Mouse (Mus musculus) forebrain, embryonic 13.5 days (tissue): ENCODE measurements around the gene Olfr1490. TPM values are rescaled to one million over a fixed set of nuclear protein-coding genes. Genes with fewer than 3 reads are reported as not detected.
"Not testable (repeated sequence)": the region's sequence is repeated elsewhere in the genome, so short reads cannot be mapped to it uniquely, and the experiment has no call there.

Experiments
- ATAC-seq: fragments of 200-750 bp; cut with Nextera tagmentation; 2 replicates; pipeline ENCODE4 v1.8.0; 2017
- H3K27ac ChIP-seq: fragments of 300-500 bp; sonication (generic); 2 replicates; pipeline ENCODE4 v1.5.1; 2015; ENCODE audit warnings: inconsistent platforms, mild to moderate bottlenecking, moderate library complexity
- H3K27me3 ChIP-seq: fragments of 300-500 bp; sonication (generic); 2 replicates; pipeline ENCODE4 v1.6.1; 2015; ENCODE audit warnings: mild to moderate bottlenecking, inconsistent platforms
- H3K36me3 ChIP-seq: fragments of 300-500 bp; sonication (generic); 2 replicates; pipeline ENCODE4 v1.6.1; 2015; ENCODE audit warnings: mild to moderate bottlenecking, inconsistent platforms; ENCODE audit not compliant: poor library complexity, severe bottlenecking
- H3K4me1 ChIP-seq: fragments of 300-500 bp; sonication (generic); 2 replicates; pipeline ENCODE4 v1.6.1; 2015; ENCODE audit warnings: inconsistent platforms
- H3K4me2 ChIP-seq: fragments of 300-500 bp; sonication (generic); 2 replicates; pipeline ENCODE4 v1.6.1; 2015; ENCODE audit warnings: inconsistent platforms, mild to moderate bottlenecking, moderate library complexity
- H3K4me3 ChIP-seq: fragments of 300-500 bp; sonication (generic); 2 replicates; pipeline ENCODE4 v1.5.1; 2015; ENCODE audit warnings: mild to moderate bottlenecking, inconsistent platforms
- H3K9ac ChIP-seq: fragments of 300-500 bp; sonication (generic); 2 replicates; pipeline ENCODE4 v1.6.1; 2015; ENCODE audit warnings: mild to moderate bottlenecking, inconsistent platforms
- H3K9me3 ChIP-seq: fragments of 300-500 bp; sonication (generic); replicated peaks from 2 replicates; pipeline ENCODE4 v1.6.1; 2016; ENCODE audit warnings: inconsistent platforms
- WGBS: fragments of 180-500 bp; shearing (Covaris S2); methylation state at CpG from one replicate; pipeline ENCODE4 v1.1.7; 2015; 5-methylcytosine and 5-hydroxymethylcytosine counted together
- microRNA-seq: library from miRNA; unstranded; fragments of <30 nt; microRNA quantifications from one replicate; pipeline ENCODE4, GENCODE M21; 2016
- polyA plus RNA-seq: library from polyadenylated mRNA; unstranded; fragments of >200 nt; fragmentation: Nextera tagmentation; extraction: Ambion mirVana; gene quantifications from 2 replicates; pipeline ENCODE4 v1.2.1, GENCODE M21; 2015

The Olfr1490 gene
- not detected in 2 replicates for polyA plus RNA-seq

DNA sequence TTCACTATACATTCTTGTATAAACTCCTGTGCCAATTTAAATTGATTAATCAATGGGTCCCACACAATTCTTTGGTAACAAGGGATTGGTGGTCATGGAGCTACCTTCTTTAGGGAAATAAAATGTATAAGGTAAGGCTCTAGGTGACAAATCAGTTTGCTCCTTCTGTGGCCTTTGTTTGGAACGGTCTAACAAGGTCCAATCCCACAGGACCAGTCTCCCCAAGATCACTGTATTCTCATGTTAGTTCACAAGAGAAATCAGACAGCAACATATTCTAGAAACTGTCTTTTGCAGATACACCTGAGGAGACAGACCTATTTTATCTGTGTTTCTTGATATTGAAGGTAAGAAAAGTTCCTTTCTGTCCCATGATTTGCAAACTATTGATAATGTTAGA lies at the start of gene Olfr1490:
Olfr1490 (plus strand) TSS at position 301 of the 400 bp plus-strand sequence.
- Histone ChIP-seq H3K9me3 (peaks cover 10% of the 10 kb centered on the region; the same call in 1 of the 2 replicates), H3K4me3 (no peak within 1 kb of the TSS)

GRCm38 (mm10) chr19:13617075-13617474 lies 33.8 kb upstream of the Olfr1490 start, which contains the start of gene Olfr1487:
Gene Olfr1487, plus strand, starts transcription at chr19:13617375.
- 93% methylated on average over 2 of the region's 2 CpGs for WGBS
- not testable (repeated sequence) for H3K27me3 ChIP-seq

More for the DNA sequence above, at the start of gene Olfr1490:
- Histone ChIP-seq H3K27me3 (no peaks in the 10 kb centered on the region), H3K27ac (no peak within 1 kb of the TSS), H3K4me2 (no peak within 1 kb of the TSS), H3K9ac (no peak within 1 kb of the TSS), H3K36me3 (no peaks in the 10 kb centered on the region), H3K4me1 (no peaks in the 10 kb centered on the region)
- WGBS: 69% methylated on average over 1 of the region's 1 CpGs
- ATAC-seq: no peak

GRCm38 (mm10) chr19:13631321-13631720 lies 19.6 kb upstream of the Olfr1490 start, which contains the start of gene Olfr1489:
Gene Olfr1489, plus strand, starts transcription at chr19:13631621.
- no peak within 1 kb of the TSS for H3K4me2 ChIP-seq

More at GRCm38 (mm10) chr19:13617075-13617474, 33.8 kb upstream of the Olfr1490 start, which contains the start of gene Olfr1487:
- H3K4me2 ChIP-seq, ATAC-seq, H3K4me1 ChIP-seq, H3K36me3 ChIP-seq, H3K27ac ChIP-seq, H3K9ac ChIP-seq, H3K4me3 ChIP-seq: not testable (repeated sequence)
- peaks cover 15% of the 10 kb centered on the region for H3K9me3 ChIP-seq

GRCm38 (mm10) chr19:13696968-13697367 lies 46.1 kb downstream of the Olfr1490 start, which contains the start of gene Olfr1491:
Gene Olfr1491, plus strand, starts transcription at chr19:13697268.
- H3K4me3 ChIP-seq: no peak within 1 kb of the TSS
- no peaks in the 10 kb centered on the region for H3K4me1 ChIP-seq
- ATAC-seq: no peak
- H3K27ac ChIP-seq: no peak within 1 kb of the TSS
- no peaks in the 10 kb centered on the region for H3K9me3 ChIP-seq
- no peaks in the 10 kb centered on the region for H3K27me3 ChIP-seq
- WGBS: 84% methylated on average over 3 of the region's 3 CpGs
- no peaks in the 10 kb centered on the region for H3K36me3 ChIP-seq
- H3K4me2 ChIP-seq: no peak within 1 kb of the TSS
- H3K9ac ChIP-seq: no peak within 1 kb of the TSS

More at GRCm38 (mm10) chr19:13631321-13631720, 19.6 kb upstream of the Olfr1490 start, which contains the start of gene Olfr1489:
- Histone ChIP-seq H3K27ac (no peak within 1 kb of the TSS), H3K9ac (no peak within 1 kb of the TSS), H3K4me3 (no peak within 1 kb of the TSS), H3K27me3 (no peaks in the 10 kb centered on the region), H3K36me3 (no peaks in the 10 kb centered on the region), H3K9me3 (peaks cover 7% of the 10 kb centered on the region; the same call in 1 of the 2 replicates), H3K4me1 (no peaks in the 10 kb centered on the region)
- no peak for ATAC-seq
- WGBS: 86% methylated on average over 1 of the region's 1 CpGs

Small RNA genes within 50 kb of the gene (microRNA-seq; reads per million reads assigned to microRNA genes)
- gene Gm23931: not detected

Other genes with a start within 250 kb of the Olfr1490 start
- gene Olfr1469, start 243.2 kb upstream of the Olfr1490 start, polyA plus RNA-seq: not detected in 2 replicates
- not detected in 2 replicates for gene Olfr1471, start 207.7 kb upstream of the Olfr1490 start, polyA plus RNA-seq
- not detected in 2 replicates for gene Olfr1472, start 195.0 kb upstream of the Olfr1490 start, polyA plus RNA-seq
- not detected in 2 replicates for gene Olfr1474, start 181.5 kb upstream of the Olfr1490 start, polyA plus RNA-seq
- not detected in 2 replicates for gene Olfr1475, start 170.9 kb upstream of the Olfr1490 start, polyA plus RNA-seq
- gene Olfr1477, start 150.5 kb upstream of the Olfr1490 start, polyA plus RNA-seq: not detected in 2 replicates
- not detected in 2 replicates for gene Olfr1480, start 123.2 kb upstream of the Olfr1490 start, polyA plus RNA-seq
- not detected in 2 replicates for gene Olfr1484, start 67.6 kb upstream of the Olfr1490 start, polyA plus RNA-seq
- gene Olfr1487, start 33.7 kb upstream of the Olfr1490 start, polyA plus RNA-seq: not detected in 2 replicates
- not detected in 2 replicates for gene Olfr1489, start 19.5 kb upstream of the Olfr1490 start, polyA plus RNA-seq
- not detected in 2 replicates for gene Olfr1491, start 46.2 kb downstream of the Olfr1490 start, polyA plus RNA-seq
- gene Olfr1493-ps1, start 72.2 kb downstream of the Olfr1490 start, polyA plus RNA-seq: not detected in 2 replicates
- gene Olfr1494, start 88.6 kb downstream of the Olfr1490 start, polyA plus RNA-seq: not detected in 2 replicates
- not detected in 2 replicates for gene Olfr1495, start 113.5 kb downstream of the Olfr1490 start, polyA plus RNA-seq
- not detected in 2 replicates for gene Olfr1496, start 126.8 kb downstream of the Olfr1490 start, polyA plus RNA-seq
- gene Olfr1497, start 147.1 kb downstream of the Olfr1490 start, polyA plus RNA-seq: not detected in 2 replicates
- not detected in 2 replicates for gene Olfr1499, start 168.4 kb downstream of the Olfr1490 start, polyA plus RNA-seq
- gene Olfr1500, start 179.4 kb downstream of the Olfr1490 start, polyA plus RNA-seq: not detected in 2 replicates
- gene Olfr1501, start 199.6 kb downstream of the Olfr1490 start, polyA plus RNA-seq: not detected in 2 replicates
- gene Olfr1502, start 210.7 kb downstream of the Olfr1490 start, polyA plus RNA-seq: not detected in 2 replicates
- 0.15 TPM in 1 of 2 replicates, not detected in the other for gene Olfr1504, start 246.8 kb downstream of the Olfr1490 start, polyA plus RNA-seq